Mouse (Mus musculus) left cerebral cortex, adult 18-20 months (tissue): ENCODE measurements around the gene Csrnp3. TPM values are rescaled to one million over a fixed set of nuclear protein-coding genes. Genes with fewer than 3 reads are reported as not detected.

Experiments
- total RNA-seq, 2 experiments: library from RNA; stranded (reverse); gene quantifications; 2 replicates each; pipeline ENCODE4 v1.2.3; 2021

The Csrnp3 gene
- total RNA-seq, 2 experiments from 2014 or later, result 82.8 to 83.8 TPM

Other genes starting within 250 kb of the Csrnp3 start
- 100 to 1,000 TPM; 274 to 310 TPM for gene Scn2a, start 225.0 kb upstream of the Csrnp3 start, total RNA-seq